Comparison of ENCODE assay signal across 16 mouse cellular contexts in genomic region chr6:32321187-32321586, GRCm38 (mm10).
"Had no signal": no experiment of that assay in that cellular context is flagged by ENCODE, and none has a peak within 500 bp of the region (broad histone marks: within the 10 kb centered on the region; RNA-seq: fewer than 3 reads in every experiment).

No protein-coding gene starts in this region.

- DNase-seq: kidney, adult 11 months; kidney, adult 9 months; kidney, postnatal 36 days; layer of hippocampus, adult 9-11 months; layer of hippocampus, postnatal 36 days; lung, adult 18-20 months; midbrain, embryonic 14.5 days; right cerebral cortex, adult 18-20 months; right cerebral cortex, postnatal 25 days; thymus, adult 2 months; thymus, postnatal 25 days had no signal

- H3K9ac ChIP-seq: limb, embryonic 12.5 days; liver, embryonic 14.5 days; stomach, embryonic 15.5 days had no signal

- H3K4me1 ChIP-seq: stomach, embryonic 15.5 days had no signal

- H3K9me3 ChIP-seq: limb, embryonic 12.5 days; stomach, embryonic 15.5 days had no signal

- H3K36me3 ChIP-seq: limb, embryonic 12.5 days; stomach, embryonic 15.5 days had no signal

- H3K4me3 ChIP-seq: limb, embryonic 12.5 days; myocyte; stomach, embryonic 15.5 days had no signal

- H3K27ac ChIP-seq: kidney, postnatal 0 days; limb, embryonic 12.5 days; liver, embryonic 14.5 days; stomach, embryonic 15.5 days had no signal

- H3K27me3 ChIP-seq: stomach, embryonic 15.5 days had no signal

- H3K4me2 ChIP-seq: limb, embryonic 12.5 days; stomach, embryonic 15.5 days had no signal
